Mouse (Mus musculus) thymus, postnatal 36 days (tissue): ENCODE measurements at regions not wholly inside any gene's neighbourhood (a gene's known extent, or its start where the extent isn't known, plus 50 kb on each side); places are given as distances from the start of the nearest gene placed in this dataset.

ENCODE experiments used
- DNase-seq, 2 experiments: peaks; one replicate each; pipeline ENCODE4 v3.0.0; 2022; ENCODE audit warnings: mixed read lengths in 2 of 2

DNA sequence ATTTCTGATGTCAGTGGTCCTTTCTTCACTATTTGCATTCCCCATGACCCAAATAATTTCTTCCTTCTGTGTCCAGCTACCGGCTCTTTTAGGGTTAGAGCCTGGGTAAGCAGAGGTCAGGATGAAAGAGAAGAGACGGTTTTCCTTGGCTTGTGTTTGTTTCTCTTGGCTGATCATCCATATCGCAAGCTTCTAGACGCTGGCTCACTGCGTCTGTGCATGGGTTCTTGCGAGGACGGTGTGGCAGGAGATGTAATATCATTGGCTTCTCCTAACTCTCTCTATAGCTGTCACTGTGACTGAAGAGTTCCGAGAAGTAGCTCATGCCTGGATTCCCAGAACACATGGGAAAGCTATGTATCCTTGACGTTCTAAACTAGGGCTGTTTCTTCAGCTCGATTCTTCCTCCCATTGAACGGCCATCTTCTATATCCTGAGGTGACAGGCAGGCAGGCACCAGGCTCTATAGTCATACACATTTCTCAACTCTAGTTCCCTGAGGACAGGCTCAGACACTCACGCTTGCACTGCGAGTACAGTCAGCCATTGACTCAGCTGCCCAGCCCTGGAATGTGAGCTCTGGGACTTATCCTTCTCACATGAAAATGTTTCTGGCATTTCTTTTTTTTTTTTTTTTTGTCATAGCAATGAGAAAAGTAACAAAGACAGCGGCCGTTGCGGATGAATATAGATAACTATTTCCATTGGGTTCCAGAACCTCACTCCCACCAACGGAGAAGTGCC lies 85.0 kb downstream of the Bach1 start:
- no peak for DNase-seq

DNA sequence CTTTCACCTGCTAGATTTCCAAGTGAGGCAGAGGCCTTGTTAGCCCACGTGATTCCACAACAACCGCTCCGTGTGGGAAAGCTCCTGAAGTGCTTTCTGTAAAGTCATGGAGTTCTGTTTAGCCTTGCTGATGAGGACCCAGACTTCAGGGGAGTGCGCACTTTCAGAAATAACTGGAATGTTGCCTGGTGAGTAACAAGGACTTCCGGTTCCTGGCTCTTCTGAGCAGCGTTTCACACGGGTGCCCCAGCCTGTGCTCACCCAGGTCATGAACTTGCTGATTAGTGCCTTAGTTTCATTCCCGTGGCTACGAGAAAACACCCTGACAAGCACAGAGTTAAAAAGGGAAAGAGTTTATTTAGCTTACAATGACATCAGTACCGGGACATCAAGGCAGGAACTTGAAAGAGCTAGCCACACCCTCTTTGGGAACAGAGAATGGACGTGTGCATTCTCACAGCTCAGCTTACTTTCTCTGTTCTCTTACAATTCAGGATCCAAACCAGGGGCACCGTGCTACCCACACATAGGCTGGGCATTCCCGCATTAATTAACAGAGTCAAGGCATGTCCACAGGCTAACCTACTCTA lies 85.8 kb downstream of the Bach1 start:
- DNase-seq, result no peak

DNA sequence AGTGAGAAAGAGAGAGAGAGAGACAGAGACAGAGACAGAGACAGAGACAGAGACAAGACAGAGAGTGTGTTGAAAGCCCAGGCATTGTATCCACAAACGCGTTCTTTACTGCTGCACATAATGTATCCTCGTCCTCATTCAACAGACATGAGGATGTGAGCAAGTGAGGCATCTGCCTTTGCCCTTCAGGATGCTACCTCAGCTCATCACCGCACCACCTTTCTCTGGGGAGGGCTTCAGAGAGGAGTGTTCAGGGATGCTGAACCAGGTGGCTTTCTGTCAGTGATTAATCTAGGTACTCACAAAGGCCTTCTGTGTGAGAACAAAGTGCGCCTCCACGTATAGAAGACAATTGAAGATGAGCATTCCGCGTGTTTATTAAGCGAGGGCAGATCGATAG lies 90.8 kb downstream of the Bach1 start:
- DNase-seq, result no peak

DNA sequence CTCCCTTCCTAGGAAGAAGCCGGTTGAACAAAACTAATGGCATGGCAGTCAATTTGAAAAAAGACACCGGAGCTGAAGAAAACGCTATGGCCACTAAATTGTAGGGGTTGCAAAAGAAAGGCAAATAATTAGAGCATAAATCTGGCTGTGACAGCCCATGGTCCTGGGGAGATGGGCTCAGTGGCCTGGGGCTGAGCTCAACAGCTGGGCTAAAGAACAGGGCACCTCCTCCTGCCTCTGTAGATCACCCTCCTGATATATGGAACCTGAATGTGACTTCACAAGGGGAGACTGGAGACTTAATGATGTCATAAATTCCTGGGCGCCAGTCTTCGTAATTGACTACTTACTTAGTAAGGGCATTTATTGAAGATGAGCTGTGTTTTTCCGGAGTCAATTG lies 91.2 kb downstream of the Bach1 start:
- DNase-seq, result no peak

DNA sequence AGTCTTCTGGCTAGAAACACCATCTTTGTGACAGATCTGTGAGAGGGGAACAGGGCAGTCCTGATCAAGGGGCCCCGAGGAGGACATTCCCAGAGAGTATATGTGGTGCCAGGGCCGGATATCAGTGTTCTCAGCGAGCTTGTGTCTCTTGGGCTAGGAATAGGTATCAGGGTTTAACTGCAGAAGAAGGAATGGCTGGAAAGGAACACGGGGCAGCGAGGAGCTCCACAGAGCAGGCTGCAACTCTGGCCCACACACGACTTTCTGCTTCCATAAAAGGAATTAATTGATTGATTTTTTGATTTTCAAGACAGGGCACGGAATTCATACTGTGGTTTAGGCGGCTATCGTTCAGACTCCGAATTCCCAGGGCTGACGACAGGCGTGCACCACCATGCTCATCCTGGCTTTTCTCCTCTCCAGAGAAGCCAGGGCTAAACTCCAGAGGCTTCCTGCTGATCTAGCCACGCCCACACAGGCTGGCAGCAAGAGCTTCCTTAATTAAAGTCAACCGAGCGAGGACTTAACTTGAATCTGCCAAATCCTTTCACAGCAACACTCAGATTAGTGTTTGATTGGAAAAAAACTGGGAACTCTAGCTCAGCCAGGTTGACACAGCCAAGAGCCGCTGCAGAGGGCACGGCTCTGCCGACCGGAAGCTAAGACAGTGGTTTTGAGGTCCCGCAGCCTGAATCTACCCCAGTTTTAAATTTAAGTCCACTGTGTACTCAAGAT lies 97.9 kb downstream of the Bach1 start:
- DNase-seq, result peak; percentile 9 to 18

DNA sequence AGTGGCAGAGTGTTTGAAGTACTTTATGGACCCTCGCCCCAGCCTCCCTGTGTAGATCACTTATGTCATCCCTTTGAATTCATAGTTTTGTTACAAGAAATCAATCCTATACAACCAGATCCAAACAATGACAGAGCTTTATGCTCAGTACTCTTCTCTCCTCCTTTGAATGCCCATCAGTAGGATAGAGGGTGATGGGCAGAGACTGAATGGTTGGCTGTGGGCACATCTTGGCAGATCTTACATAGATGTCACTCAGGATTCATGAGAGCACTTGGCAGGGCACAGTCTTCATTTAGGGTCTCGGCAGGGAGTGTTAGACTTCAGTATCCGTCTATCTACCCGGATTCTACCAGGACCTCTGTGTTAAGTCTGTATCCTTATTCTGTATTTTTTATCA lies 103.6 kb downstream of the Bach1 start:
- no peak for DNase-seq

DNA sequence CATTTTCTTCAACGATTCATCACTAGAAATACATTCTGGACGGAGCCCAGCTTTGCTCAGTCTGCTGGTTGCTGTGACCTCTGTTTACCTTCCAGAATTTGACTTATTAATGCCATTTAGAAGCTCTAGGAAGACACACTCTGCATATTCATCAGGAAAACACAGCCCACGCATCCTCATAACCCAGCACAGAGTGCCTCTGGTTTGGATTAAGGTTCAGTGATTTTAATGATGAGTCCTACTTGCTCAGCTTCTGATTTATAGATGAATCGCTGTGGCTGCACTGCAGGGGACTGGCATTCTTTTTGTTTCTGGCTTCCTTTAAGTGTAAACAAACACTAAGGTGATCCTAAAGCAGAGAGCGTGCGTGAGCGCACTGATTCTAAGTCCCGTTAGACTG lies 118.8 kb downstream of the Bach1 start:
- no peak for DNase-seq

DNA sequence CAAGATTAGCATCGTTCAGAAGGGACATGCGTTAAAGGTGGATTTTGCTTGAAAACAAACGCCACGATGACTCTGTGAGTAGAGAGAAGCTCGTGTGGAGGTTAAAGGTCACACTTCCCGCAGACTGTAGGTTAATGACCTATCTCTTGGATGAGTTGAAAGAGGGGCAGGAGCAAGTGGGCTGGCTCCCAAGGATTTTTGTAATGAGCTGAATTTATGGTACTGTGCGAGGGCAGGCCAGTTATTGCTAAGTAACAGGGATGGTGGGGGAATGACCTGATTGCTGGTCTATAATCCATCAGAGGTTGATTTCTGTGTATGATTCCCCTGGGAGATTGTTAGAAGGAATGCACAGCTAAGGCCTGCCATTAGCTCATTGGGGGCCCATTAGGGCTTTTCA lies 135.6 kb downstream of the Bach1 start:
- no peak for DNase-seq

DNA sequence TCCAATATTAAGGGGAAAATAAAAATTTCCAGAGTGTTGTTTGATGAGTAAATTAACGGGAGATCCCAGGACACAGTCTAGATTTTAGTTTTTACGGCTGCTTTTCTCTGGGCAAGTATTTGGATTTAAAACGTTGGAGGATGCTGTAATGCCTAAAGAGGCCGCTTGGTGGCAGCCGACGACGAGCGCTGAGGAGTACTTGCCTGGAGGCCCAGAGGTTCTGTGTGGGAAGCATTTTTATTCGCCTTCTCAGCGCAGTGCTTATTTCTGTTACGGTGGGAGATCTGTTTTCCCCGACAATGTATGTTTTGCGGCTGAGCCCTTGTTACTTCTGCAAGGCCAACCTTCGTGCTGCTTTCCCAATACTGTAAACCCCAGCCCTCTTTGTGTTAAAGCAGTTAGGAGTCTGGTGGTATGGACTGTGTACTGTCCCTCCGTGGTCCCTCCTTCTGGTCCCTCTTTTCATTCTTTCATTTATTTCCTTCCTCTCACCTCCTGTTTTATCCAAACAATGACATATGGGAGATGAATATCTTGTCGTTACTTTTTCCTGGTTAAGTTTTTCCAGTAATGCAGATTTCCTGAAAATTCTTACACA lies 142.3 kb downstream of the Bach1 start:
- DNase-seq, result peak; percentile 47 to 62
